Mouse (Mus musculus) lung, postnatal 0 days (tissue): ENCODE measurements around the gene Snw1.

Experiments used
- CTCF ChIP-seq: IDR thresholded peaks from 2 replicates; pipeline ENCODE4 v1.5.1; 2016; ENCODE audit warnings: antibody characterized with exemption, mild to moderate bottlenecking
- EP300 ChIP-seq: IDR thresholded peaks from 2 replicates; pipeline ENCODE4 v1.6.1; 2016; ENCODE audit warnings: antibody characterized with exemption, mild to moderate bottlenecking, control low read depth

GRCm38 (mm10) chr12:87428885-87429284 lies 43.2 kb downstream of the Snw1 start:
- TF ChIP-seq CTCF (no peak), EP300 (no peak)
